Mouse (Mus musculus): ENCODE data around the gene Sympk.
"Not testable (repeated sequence)": the region's sequence is repeated elsewhere in the genome, so short reads cannot be mapped to it uniquely, and the experiment has no call there.

Gene Sympk

GRCm38 (mm10) chr7:19052345-19053135 is 28.4 kb downstream of the Sympk start:
- peak; percentile 58 to 67 for DNase-seq (ENCODE audit: low spot score in 2 of 2)

GRCm38 (mm10) chr7:19053136-19053532 is 29.0 kb downstream of the Sympk start:
- DNase-seq (ENCODE audit: low spot score in 2 of 2) = no peak

- DNase-seq (ENCODE audit: low spot score in 2 of 2) = no peak
Measured at GRCm38 (mm10) chr7:19054047-19054776, 30.0 kb downstream of the Sympk start, which contains the start of gene Rsph6a. Gene Rsph6a (plus strand): TSS chr7:19054690.

GRCm38 (mm10) chr7:19054777-19055076 is 30.6 kb downstream of the Sympk start:
- DNase-seq (ENCODE audit: low spot score in 2 of 2) = no peak

GRCm38 (mm10) chr7:19055108-19055507 is 30.9 kb downstream of the Sympk start:
- no peak for DNase-seq (ENCODE audit: low spot score in 2 of 2)

GRCm38 (mm10) chr7:19057405-19057804 is 33.2 kb downstream of the Sympk start:
- DNase-seq (ENCODE audit: low spot score in 2 of 2) = no peak

- DNase-seq (ENCODE audit: low spot score in 2 of 2) = no peak
Measured at GRCm38 (mm10) chr7:19065896-19066295, 41.7 kb downstream of the Sympk start.

- DNase-seq (ENCODE audit: low spot score in 2 of 2) = no peak
Measured at GRCm38 (mm10) chr7:19067063-19067462, 42.9 kb downstream of the Sympk start.

- no peak for DNase-seq (ENCODE audit: low spot score in 2 of 2)
Measured at GRCm38 (mm10) chr7:19067935-19068334, 43.8 kb downstream of the Sympk start.

GRCm38 (mm10) chr7:19068707-19069106 is 44.5 kb downstream of the Sympk start:
- peak; percentile 77 to 83 for DNase-seq (ENCODE audit: low spot score in 2 of 2)

- DNase-seq (ENCODE audit: low spot score in 2 of 2) = no peak
Measured at GRCm38 (mm10) chr7:19069500-19069899, 45.3 kb downstream of the Sympk start.

GRCm38 (mm10) chr7:19071024-19071423 is 46.8 kb downstream of the Sympk start:
- DNase-seq (ENCODE audit: low spot score in 2 of 2) = not testable (repeated sequence)

GRCm38 (mm10) chr7:19073504-19073903 is 49.3 kb downstream of the Sympk start:
- no peak for DNase-seq (ENCODE audit: low spot score in 2 of 2)

- no peak for DNase-seq (ENCODE audit: low spot score in 2 of 2)
Measured at GRCm38 (mm10) chr7:19074494-19074893, 50.3 kb downstream of the Sympk start.

GRCm38 (mm10) chr7:19075231-19075630 is 51.1 kb downstream of the Sympk start:
- DNase-seq (ENCODE audit: low spot score in 2 of 2) = no peak

GRCm38 (mm10) chr7:19075723-19076585 is 51.8 kb downstream of the Sympk start, which contains the start of gene Dmwd:
Gene Dmwd (plus strand): TSS chr7:19076227.
- DNase-seq (ENCODE audit: low spot score in 2 of 2) = peak; percentile 96 to 97

- DNase-seq (ENCODE audit: low spot score in 2 of 2) = no peak
Measured at GRCm38 (mm10) chr7:19076586-19076991, 52.4 kb downstream of the Sympk start.

- no peak for DNase-seq (ENCODE audit: low spot score in 2 of 2)
Measured at GRCm38 (mm10) chr7:19077761-19078160, 53.6 kb downstream of the Sympk start.

GRCm38 (mm10) chr7:19078732-19079131 is 54.6 kb downstream of the Sympk start:
- DNase-seq (ENCODE audit: low spot score in 2 of 2) = no peak

GRCm38 (mm10) chr7:19080451-19080950 is 56.3 kb downstream of the Sympk start:
- no peak for DNase-seq (ENCODE audit: low spot score in 2 of 2)

- no peak for DNase-seq (ENCODE audit: low spot score in 2 of 2)
Measured at GRCm38 (mm10) chr7:19082171-19082570, 58.0 kb downstream of the Sympk start.

- DNase-seq (ENCODE audit: low spot score in 2 of 2) = no peak
Measured at GRCm38 (mm10) chr7:19083096-19083495, 58.9 kb downstream of the Sympk start.
